Mouse (Mus musculus): ENCODE measurements around the gene Zmat3. TPM values are rescaled to one million over a fixed set of nuclear protein-coding genes. Genes with fewer than 3 reads are reported as not detected.

Zmat3 gene
- polyA plus RNA-seq, 1 experiment from 2014 or later, result 2.8 TPM

Other genes starting within 250 kb of the Zmat3 start
- 12.7 and 13.3 TPM in 2 replicates for gene Pik3ca, start 31.7 kb upstream of the Zmat3 start, polyA plus RNA-seq (2015; fragmentation: Nextera tagmentation; extraction: Ambion mirVana)
- 0.09 and 0.21 TPM in 2 replicates for gene Kcnmb3, start 126.2 kb upstream of the Zmat3 start, polyA plus RNA-seq (2015; fragmentation: Nextera tagmentation; extraction: Ambion mirVana)
- 31.8 and 33.0 TPM in 2 replicates for gene Zfp639, start 144.2 kb upstream of the Zmat3 start, polyA plus RNA-seq (2015; fragmentation: Nextera tagmentation; extraction: Ambion mirVana)
- gene Mfn1, start 163.5 kb upstream of the Zmat3 start, polyA plus RNA-seq (2015; fragmentation: Nextera tagmentation; extraction: Ambion mirVana), result 11.6 and 16.8 TPM in 2 replicates